Mouse (Mus musculus): Measurements from ENCODE around the gene Plcd3. TPM values are rescaled to one million over a fixed set of nuclear protein-coding genes. Genes with fewer than 3 reads are reported as not detected.

Gene Plcd3
- total and polyA plus RNA-seq, 2 experiments: 1.0 to 2.0 TPM

DNA sequence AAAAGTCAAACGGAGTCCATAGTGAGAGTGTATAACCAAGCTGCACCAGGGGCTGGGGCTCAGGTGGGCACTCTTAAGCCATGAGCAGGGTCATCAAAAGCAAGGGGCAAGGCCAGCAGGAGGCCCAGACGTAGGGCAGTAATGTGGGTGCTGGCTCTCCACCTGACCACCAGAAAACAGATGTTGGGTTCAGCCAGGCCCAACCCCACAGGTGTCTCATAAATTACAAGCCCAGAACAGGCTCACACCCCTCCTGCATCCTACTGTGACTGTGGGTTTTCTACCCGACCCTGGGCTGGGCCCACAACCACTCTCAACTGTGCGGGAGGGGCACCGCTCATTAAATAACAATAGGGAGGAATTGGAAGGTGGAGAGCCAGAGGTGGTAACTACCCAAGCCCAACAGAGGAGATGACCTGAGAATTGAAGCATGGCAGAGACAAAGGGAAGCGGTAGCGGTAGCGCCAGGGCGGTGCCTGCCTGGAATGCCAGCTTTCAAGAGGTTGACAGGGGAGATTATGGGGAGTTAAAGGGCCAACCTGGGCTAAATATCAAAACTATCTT, 6.3 kb downstream of the Plcd3 start:
- no peak overlapping the region for H3K9ac ChIP-seq (ENCODE audit: low read depth, low read length)
- H3K36me3 ChIP-seq (ENCODE audit: control insufficient read depth, insufficient read depth, low read length): no peaks in the 10 kb centered on the region
- no peak for DNase-seq (ENCODE audit: extremely low read depth, low read depth, low spot score)
- no peaks in the 10 kb centered on the region for H3K4me1 ChIP-seq (ENCODE audit: control insufficient read depth, insufficient read depth, low read length)
- no peak overlapping the region for H3K27ac ChIP-seq (replicated peaks; ENCODE audit: insufficient read depth, low read depth, low read length)
- no peak overlapping the region for H3K4me3 ChIP-seq (ENCODE audit: insufficient read depth, low read depth, low read length)
- no peaks in the 10 kb centered on the region for H3K27me3 ChIP-seq (ENCODE audit: control insufficient read depth, insufficient read depth, low read length)
- no peaks in the 10 kb centered on the region for H3K79me2 ChIP-seq (ENCODE audit: control insufficient read depth, insufficient read depth, low read length)
- 91% methylated on average over 9 of the region's 9 CpGs for WGBS
- TF ChIP-seq POLR2A (IDR thresholded peaks at IDR 0.05; ENCODE audit: extremely low read depth, insufficient read depth, low read length): no peak
- TF ChIP-seq CTCF (IDR thresholded peaks at IDR 0.05; ENCODE audit: low read depth, low read length): no peak

DNA sequence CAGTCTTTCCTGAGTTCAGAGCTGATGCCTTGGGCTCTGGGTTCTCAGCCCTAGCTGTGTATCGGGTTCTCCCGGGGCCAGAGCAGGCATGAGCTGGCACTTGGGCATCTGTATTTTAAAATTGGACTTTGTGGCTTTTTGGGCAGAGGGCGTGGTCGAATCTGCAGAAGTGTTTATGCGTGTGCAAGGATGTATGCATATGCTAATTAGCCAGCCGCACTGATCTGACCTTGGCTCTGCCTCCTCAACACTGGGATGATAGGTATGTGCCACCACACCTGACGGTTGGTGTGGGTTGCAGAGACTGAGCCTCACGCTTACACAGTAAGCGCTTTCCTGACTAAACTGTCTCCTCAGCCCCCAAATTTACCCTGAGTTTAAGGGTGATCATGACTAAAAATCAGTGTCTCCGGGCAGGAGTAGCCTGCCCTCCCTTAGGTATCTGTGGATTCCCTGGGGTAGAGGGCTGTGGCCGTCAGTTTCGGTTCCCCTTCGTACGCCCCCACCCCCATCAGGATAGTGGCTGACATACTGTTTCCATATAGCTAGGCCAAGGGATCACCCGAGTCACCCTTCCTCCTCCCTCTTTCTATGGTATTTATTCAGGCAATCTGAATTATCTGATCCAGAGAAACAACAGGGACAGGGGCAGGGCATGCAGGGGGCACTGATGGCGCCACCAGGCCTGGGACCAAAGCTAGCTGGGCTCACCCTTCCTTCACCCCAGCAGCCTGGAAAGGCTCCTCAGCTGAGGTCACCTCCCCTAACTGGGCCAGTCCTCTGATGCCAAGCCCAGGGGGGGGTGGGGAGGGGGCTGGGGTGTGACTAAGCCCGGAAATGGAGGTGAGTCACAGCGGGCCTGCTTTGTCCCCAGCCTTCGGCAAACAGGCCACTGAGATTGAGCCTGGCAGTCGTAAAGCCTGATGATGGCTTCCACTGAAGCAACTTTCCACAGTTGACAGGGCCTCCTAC, 7.3 kb downstream of the Plcd3 start:
- WGBS: 81% methylated on average over 20 of the region's 20 CpGs
- Histone ChIP-seq H3K4me3 (ENCODE audit: insufficient read depth, low read depth, low read length) (no peak overlapping the region), H3K79me2 (ENCODE audit: control insufficient read depth, insufficient read depth, low read length) (no peaks in the 10 kb centered on the region), H3K9ac (ENCODE audit: low read depth, low read length) (no peak overlapping the region), H3K4me1 (ENCODE audit: control insufficient read depth, insufficient read depth, low read length) (no peaks in the 10 kb centered on the region), H3K27ac (replicated peaks; ENCODE audit: insufficient read depth, low read depth, low read length) (no peak overlapping the region), H3K27me3 (ENCODE audit: control insufficient read depth, insufficient read depth, low read length) (no peaks in the 10 kb centered on the region), H3K36me3 (ENCODE audit: control insufficient read depth, insufficient read depth, low read length) (no peaks in the 10 kb centered on the region)
- no peak for DNase-seq (ENCODE audit: extremely low read depth, low read depth, low spot score)
- no peak for TF ChIP-seq CTCF (IDR thresholded peaks at IDR 0.05; ENCODE audit: low read depth, low read length)
- no peak for TF ChIP-seq POLR2A (IDR thresholded peaks at IDR 0.05; ENCODE audit: extremely low read depth, insufficient read depth, low read length)

DNA sequence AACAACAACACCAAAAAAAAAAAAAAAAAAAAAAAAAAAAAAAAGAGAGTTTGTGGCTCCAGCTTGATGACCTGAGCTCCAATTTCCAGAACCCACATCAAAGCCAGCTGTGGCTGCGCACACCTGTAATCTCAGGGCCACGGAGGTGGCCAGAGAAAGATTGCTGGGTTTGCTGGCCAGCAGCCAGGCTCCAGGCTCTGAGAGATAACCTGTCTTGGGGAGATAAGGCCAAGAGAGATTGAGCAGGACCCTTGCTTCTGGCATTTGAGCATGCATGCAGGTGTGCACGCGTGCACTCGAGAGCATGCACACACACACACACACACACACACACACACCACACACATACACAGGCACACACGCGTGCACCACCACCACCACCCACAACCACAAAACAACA, 8.2 kb downstream of the Plcd3 start:
- Histone ChIP-seq H3K36me3 (ENCODE audit: control insufficient read depth, insufficient read depth, low read length) (no peaks in the 10 kb centered on the region), H3K27me3 (ENCODE audit: control insufficient read depth, insufficient read depth, low read length) (no peaks in the 10 kb centered on the region), H3K9ac (ENCODE audit: low read depth, low read length) (no peak overlapping the region), H3K79me2 (ENCODE audit: control insufficient read depth, insufficient read depth, low read length) (no peaks in the 10 kb centered on the region), H3K27ac (replicated peaks; ENCODE audit: insufficient read depth, low read depth, low read length) (no peak overlapping the region), H3K4me3 (ENCODE audit: insufficient read depth, low read depth, low read length) (no peak overlapping the region), H3K4me1 (ENCODE audit: control insufficient read depth, insufficient read depth, low read length) (no peaks in the 10 kb centered on the region)
- no peak for DNase-seq (ENCODE audit: extremely low read depth, low read depth, low spot score)
- TF ChIP-seq CTCF (IDR thresholded peaks at IDR 0.05; ENCODE audit: low read depth, low read length) (no peak), POLR2A (IDR thresholded peaks at IDR 0.05; ENCODE audit: extremely low read depth, insufficient read depth, low read length) (no peak)
- 79% methylated on average over 7 of the region's 7 CpGs for WGBS

DNA sequence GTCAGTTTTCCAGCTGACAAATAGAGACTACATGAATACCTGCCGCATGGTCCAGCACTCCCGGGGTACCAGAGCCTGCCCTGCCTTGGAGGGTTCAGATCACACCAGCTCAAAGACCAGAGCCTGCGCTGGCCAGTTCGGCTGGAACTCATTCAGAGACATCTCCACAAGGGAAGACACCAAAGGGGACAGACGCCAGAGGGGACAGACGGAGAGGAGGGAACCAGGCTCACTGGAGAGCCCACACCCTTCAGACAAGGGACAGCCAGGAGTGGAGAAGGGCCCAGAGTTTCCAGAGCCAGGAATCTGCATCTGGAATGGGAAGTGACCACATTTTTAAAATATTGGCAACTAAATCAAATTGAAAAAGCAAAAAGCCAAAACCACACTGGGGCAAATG, 19.8 kb downstream of the Plcd3 start:
- TF ChIP-seq POLR2A (IDR thresholded peaks at IDR 0.05; ENCODE audit: extremely low read depth, insufficient read depth, low read length) (no peak), CTCF (IDR thresholded peaks at IDR 0.05; ENCODE audit: low read depth, low read length) (no peak)
- Histone ChIP-seq H3K4me1 (ENCODE audit: control insufficient read depth, insufficient read depth, low read length) (no peaks in the 10 kb centered on the region), H3K4me3 (ENCODE audit: insufficient read depth, low read depth, low read length) (no peak overlapping the region), H3K79me2 (ENCODE audit: control insufficient read depth, insufficient read depth, low read length) (no peaks in the 10 kb centered on the region), H3K9ac (ENCODE audit: low read depth, low read length) (no peak overlapping the region), H3K27me3 (ENCODE audit: control insufficient read depth, insufficient read depth, low read length) (peaks cover 6% of the 10 kb centered on the region), H3K36me3 (ENCODE audit: control insufficient read depth, insufficient read depth, low read length) (no peaks in the 10 kb centered on the region), H3K27ac (replicated peaks; ENCODE audit: insufficient read depth, low read depth, low read length) (no peak overlapping the region)
- DNase-seq (ENCODE audit: extremely low read depth, low read depth, low spot score): no peak
- WGBS: 74% methylated on average over 6 of the region's 6 CpGs

DNA sequence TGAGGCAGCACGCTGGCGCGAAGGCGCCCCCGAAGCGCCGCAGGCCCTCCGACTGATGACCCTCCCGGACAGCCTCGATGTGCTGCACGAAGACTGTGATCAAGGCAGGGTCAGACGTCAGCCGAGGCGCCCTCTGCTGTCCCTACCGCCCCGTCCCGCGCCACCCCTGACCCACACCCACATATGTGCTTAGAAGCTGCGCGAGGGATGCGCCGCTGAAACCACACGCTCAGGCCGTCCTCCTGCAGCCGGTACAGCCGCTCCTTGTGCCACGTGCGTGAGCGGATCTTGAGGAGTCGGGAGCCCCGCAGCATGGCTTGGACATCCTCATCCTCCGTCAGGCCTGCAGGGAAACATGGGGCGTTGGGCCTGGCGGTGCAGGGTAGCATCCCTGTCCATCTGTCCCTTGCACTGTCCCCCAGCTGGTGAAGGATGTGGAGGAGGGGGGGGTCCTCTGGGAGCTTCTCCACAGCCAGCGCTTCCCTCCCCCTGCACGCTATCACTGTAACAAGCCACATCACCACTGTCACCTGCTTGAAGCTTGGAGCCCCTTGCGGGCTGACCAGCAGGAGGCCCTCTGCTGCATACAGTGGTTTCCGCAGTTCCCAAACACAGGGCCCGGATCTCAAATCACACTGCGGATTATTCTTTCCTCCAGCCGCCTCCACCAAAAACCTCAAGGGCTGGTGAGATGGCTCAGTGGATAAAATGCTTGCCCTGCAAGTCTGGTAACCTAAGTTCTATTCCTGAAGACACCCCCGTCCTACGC, 21.0 kb downstream of the Plcd3 start:
- no peak overlapping the region for H3K4me3 ChIP-seq (ENCODE audit: insufficient read depth, low read depth, low read length)
- no peaks in the 10 kb centered on the region for H3K36me3 ChIP-seq (ENCODE audit: control insufficient read depth, insufficient read depth, low read length)
- H3K79me2 ChIP-seq (ENCODE audit: control insufficient read depth, insufficient read depth, low read length): no peaks in the 10 kb centered on the region
- no peak for DNase-seq (ENCODE audit: extremely low read depth, low read depth, low spot score)
- H3K27ac ChIP-seq (replicated peaks; ENCODE audit: insufficient read depth, low read depth, low read length): no peak overlapping the region
- H3K4me1 ChIP-seq (ENCODE audit: control insufficient read depth, insufficient read depth, low read length): no peaks in the 10 kb centered on the region
- 10% methylated on average over 43 of the region's 43 CpGs for WGBS
- TF ChIP-seq CTCF (IDR thresholded peaks at IDR 0.05; ENCODE audit: low read depth, low read length): 0 out of 2 replicates have a peak, but pooled peaks have one; percentile 6
- no peak for TF ChIP-seq POLR2A (IDR thresholded peaks at IDR 0.05; ENCODE audit: extremely low read depth, insufficient read depth, low read length)
- H3K9ac ChIP-seq (ENCODE audit: low read depth, low read length): no peak overlapping the region
- H3K27me3 ChIP-seq (ENCODE audit: control insufficient read depth, insufficient read depth, low read length): peaks cover 6% of the 10 kb centered on the region
